Mouse (Mus musculus): ENCODE data around the gene Zfp467. TPM values are rescaled to one million over a fixed set of nuclear protein-coding genes. Genes with fewer than 3 reads are reported as not detected.

Gene Zfp467
- polyA plus RNA-seq, 1 experiment, result 37.0 TPM

- no peak for DNase-seq (ENCODE audit: low read depth)
- TF ChIP-seq CTCF (IDR thresholded peaks at IDR 0.05; ENCODE audit: borderline replicate concordance, extremely low read depth, insufficient read depth, insufficient read length) (no peak), POLR2A (IDR thresholded peaks at IDR 0.05; ENCODE audit: borderline replicate concordance, extremely low read depth, insufficient read depth, insufficient read length, poor library complexity, severe bottlenecking) (no peak)
These were observed 6.0 kb downstream of the Zfp467 start for GRCm38 (mm10) chr6:48439654-48440053.

DNA sequence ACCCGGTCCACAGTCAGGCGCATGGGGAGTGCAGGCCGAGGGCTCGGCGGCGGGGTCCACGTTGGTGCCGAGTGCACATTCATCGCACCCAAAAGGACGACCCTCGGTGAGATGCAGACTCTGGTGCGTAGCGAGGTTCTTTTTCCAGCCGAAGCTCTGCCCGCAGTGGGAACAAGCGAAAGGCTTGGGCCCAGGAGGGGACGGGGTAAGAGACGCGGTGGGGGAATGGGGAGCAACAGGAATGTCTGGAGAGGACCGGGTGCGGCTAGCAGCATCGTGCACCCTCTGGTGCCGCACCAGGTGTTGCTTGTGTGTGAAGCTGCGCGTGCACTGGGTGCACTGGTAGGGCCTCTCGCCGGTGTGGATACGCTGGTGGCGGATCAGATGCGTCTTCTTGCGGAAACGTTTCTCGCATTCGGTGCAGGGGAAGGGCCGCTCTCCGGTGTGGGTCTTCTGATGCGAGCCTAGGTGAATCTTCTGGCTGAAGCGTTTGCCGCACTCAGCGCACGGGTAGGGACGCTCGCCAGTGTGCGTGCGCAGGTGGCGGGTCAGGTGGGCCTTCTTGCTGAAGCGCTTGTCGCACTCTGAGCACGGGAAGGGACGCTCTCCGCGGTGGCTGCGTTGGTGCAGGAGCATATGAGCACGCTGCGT is 7.0 kb downstream of the Zfp467 start:
- DNase-seq (ENCODE audit: low read depth), result peak; percentile 54
- no peak for TF ChIP-seq CTCF (IDR thresholded peaks at IDR 0.05; ENCODE audit: borderline replicate concordance, extremely low read depth, insufficient read depth, insufficient read length)
- TF ChIP-seq POLR2A (IDR thresholded peaks at IDR 0.05; ENCODE audit: borderline replicate concordance, extremely low read depth, insufficient read depth, insufficient read length, poor library complexity, severe bottlenecking), result no peak

- DNase-seq (ENCODE audit: low read depth), result peak; percentile 23
- TF ChIP-seq POLR2A (IDR thresholded peaks at IDR 0.05; ENCODE audit: borderline replicate concordance, extremely low read depth, insufficient read depth, insufficient read length, poor library complexity, severe bottlenecking), result no peak
- TF ChIP-seq CTCF (IDR thresholded peaks at IDR 0.05; ENCODE audit: borderline replicate concordance, extremely low read depth, insufficient read depth, insufficient read length), result no peak
These were observed 7.8 kb downstream of the Zfp467 start for GRCm38 (mm10) chr6:48437679-48438376.

DNA sequence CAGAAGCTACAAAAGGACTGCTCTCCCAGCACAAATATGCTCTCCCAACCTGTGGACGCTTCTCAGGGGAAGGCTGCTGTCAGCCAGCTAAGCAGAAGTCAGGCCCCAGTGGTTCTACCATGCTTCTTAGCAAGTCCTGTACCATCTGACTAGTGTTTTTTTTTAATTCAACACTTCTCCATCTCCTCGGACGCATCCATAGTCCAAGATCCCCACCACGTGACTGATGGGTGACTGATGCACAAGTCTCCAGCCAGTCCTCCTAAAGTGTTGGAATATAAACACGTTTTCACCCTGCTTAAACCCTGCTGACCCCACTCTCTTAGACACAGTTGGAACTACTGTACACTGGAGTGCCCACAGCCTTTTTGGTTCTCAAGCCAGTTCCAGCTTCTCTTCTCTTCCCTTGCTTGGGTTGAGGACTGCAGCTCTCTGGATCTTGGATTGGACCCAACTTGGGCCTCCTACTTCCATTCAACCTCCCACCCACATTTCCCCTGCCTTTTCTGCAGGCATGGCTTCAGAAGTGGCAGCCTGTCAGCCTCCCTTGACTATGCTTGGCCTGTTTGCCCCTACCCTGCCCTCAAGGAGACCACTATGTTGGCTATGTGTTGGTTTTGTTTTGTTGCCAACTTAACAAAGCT is 9.8 kb downstream of the Zfp467 start:
- no peak for DNase-seq (ENCODE audit: low read depth)
- no peak for TF ChIP-seq CTCF (IDR thresholded peaks at IDR 0.05; ENCODE audit: borderline replicate concordance, extremely low read depth, insufficient read depth, insufficient read length)
- TF ChIP-seq POLR2A (IDR thresholded peaks at IDR 0.05; ENCODE audit: borderline replicate concordance, extremely low read depth, insufficient read depth, insufficient read length, poor library complexity, severe bottlenecking), result no peak

DNA sequence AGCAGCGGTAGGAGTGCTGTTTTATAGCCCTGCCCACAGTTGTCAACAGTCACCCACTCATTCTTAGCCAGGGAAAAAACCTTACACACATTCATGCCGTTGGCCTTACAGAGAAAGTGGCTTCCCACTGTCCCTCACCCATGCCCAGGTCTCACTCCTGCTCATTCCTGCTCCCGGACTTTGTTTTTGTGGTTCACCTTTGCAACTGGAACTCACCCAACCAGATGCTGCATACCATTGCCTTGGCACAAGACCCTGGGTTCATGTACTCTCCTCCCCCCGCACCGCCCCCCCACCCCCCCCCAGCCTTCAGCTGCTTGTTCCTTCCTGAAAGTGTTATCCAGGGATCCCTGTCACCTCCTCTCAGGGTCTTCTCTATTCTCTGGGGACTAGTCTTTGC is 10.5 kb downstream of the Zfp467 start:
- no peak for TF ChIP-seq POLR2A (IDR thresholded peaks at IDR 0.05; ENCODE audit: borderline replicate concordance, extremely low read depth, insufficient read depth, insufficient read length, poor library complexity, severe bottlenecking)
- no peak for TF ChIP-seq CTCF (IDR thresholded peaks at IDR 0.05; ENCODE audit: borderline replicate concordance, extremely low read depth, insufficient read depth, insufficient read length)
- no peak for DNase-seq (ENCODE audit: low read depth)

DNA sequence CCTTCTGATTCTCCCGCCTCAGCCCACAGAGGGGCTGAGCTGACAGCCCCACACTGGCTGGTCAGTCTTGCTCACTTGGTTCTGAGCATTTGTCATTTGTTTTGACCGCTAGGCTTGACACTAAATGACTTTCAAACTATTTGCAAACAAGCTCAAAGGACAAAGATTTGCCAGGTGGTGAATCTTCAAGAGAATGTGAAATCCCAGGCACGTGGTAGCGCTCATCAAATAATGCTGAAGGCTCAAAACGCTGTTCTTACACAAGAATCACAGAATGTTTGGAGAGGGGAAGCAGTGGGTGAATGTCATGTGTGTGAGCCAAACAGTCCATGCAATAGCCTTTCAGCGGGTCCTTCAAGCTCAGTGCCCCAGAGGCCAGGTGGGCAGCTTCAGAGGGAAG is 11.0 kb downstream of the Zfp467 start:
- TF ChIP-seq CTCF (IDR thresholded peaks at IDR 0.05; ENCODE audit: borderline replicate concordance, extremely low read depth, insufficient read depth, insufficient read length), result no peak
- TF ChIP-seq POLR2A (IDR thresholded peaks at IDR 0.05; ENCODE audit: borderline replicate concordance, extremely low read depth, insufficient read depth, insufficient read length, poor library complexity, severe bottlenecking), result no peak
- no peak for DNase-seq (ENCODE audit: low read depth)

GRCm38 (mm10) chr6:48432893-48433816 is 12.5 kb downstream of the Zfp467 start:
- TF ChIP-seq POLR2A (IDR thresholded peaks at IDR 0.05; ENCODE audit: borderline replicate concordance, extremely low read depth, insufficient read depth, insufficient read length, poor library complexity, severe bottlenecking) (no peak), CTCF (IDR thresholded peaks at IDR 0.05; ENCODE audit: borderline replicate concordance, extremely low read depth, insufficient read depth, insufficient read length) (no peak)
- DNase-seq (ENCODE audit: low read depth), result no peak

DNA sequence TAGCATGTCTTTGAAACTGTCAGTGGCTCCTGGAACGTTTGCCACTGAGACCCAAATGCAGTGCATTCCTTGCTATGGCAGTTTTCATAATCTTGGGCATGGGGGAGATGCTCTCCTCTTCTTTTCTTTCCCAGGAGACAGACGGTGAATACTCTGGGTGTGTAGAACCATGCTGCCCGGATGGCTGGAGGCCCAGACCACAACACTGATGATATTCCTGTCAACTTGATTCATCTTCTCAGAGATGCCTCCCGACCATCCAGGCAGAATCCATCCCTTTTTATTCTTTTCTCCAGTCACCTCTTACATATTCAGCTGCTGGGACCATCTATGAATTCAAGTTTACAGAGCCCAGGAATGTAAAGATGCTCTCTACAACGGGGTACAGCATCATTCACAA is 14.9 kb downstream of the Zfp467 start:
- TF ChIP-seq CTCF (IDR thresholded peaks at IDR 0.05; ENCODE audit: borderline replicate concordance, extremely low read depth, insufficient read depth, insufficient read length) (no peak), POLR2A (IDR thresholded peaks at IDR 0.05; ENCODE audit: borderline replicate concordance, extremely low read depth, insufficient read depth, insufficient read length, poor library complexity, severe bottlenecking) (no peak)

GRCm38 (mm10) chr6:48428769-48429557 is 16.7 kb downstream of the Zfp467 start:
- no peak for TF ChIP-seq CTCF (IDR thresholded peaks at IDR 0.05; ENCODE audit: borderline replicate concordance, extremely low read depth, insufficient read depth, insufficient read length)
- no peak for TF ChIP-seq POLR2A (IDR thresholded peaks at IDR 0.05; ENCODE audit: borderline replicate concordance, extremely low read depth, insufficient read depth, insufficient read length, poor library complexity, severe bottlenecking)
- no peak for DNase-seq (ENCODE audit: low read depth)

More for the DNA sequence above, 14.9 kb downstream of the Zfp467 start:
- DNase-seq (ENCODE audit: low read depth), result no peak

DNA sequence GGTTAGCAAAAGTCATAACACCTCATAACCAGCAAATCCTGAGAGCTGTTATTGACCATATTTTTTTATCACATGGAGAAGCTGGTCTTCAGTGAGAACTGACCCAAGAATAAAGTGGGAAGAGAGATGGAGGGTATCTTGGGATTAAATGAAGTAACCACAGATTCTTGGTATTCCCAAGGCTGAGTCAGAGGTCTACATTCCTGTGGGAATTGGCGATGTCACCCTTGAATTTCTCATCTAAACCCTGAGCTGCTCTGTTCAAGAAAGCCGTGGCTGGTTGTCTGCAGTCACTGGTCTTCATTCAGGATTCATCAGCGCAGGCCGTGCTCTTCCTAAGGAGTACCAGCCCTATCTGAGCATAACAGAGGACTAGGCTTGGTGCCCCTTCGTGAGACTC is 18.7 kb downstream of the Zfp467 start:
- TF ChIP-seq POLR2A (IDR thresholded peaks at IDR 0.05; ENCODE audit: borderline replicate concordance, extremely low read depth, insufficient read depth, insufficient read length, poor library complexity, severe bottlenecking) (no peak), CTCF (IDR thresholded peaks at IDR 0.05; ENCODE audit: borderline replicate concordance, extremely low read depth, insufficient read depth, insufficient read length) (no peak)
- DNase-seq (ENCODE audit: low read depth), result no peak

Measured in brain, embryonic 14.5 days (tissue).